Mouse (Mus musculus): ENCODE data around the gene Rngtt. TPM values are rescaled to one million over a fixed set of nuclear protein-coding genes. Genes with fewer than 3 reads are reported as not detected.

The Rngtt gene
- polyA plus RNA-seq, 1 experiment from 2014 or later = 22.6 TPM

GRCm38 (mm10) chr4:33491108-33491507, 181.0 kb downstream of the Rngtt start:
- no peaks in the 10 kb centered on the region for H3K4me1 ChIP-seq (ENCODE audit: control insufficient read depth, insufficient read depth, low read length)
- 0 out of 2 replicates have a peak, but pooled peaks cover 3% of the 10 kb centered on the region for H3K36me3 ChIP-seq (ENCODE audit: control insufficient read depth, insufficient read depth, low read length)
- no peak overlapping the region for H3K9ac ChIP-seq (ENCODE audit: low read length)
- no peak overlapping the region for H3K27ac ChIP-seq (ENCODE audit: low read length)
- no peaks in the 10 kb centered on the region for H3K27me3 ChIP-seq (ENCODE audit: control insufficient read depth, insufficient read depth, low read length)
- WGBS = 73% methylated on average over 1 of the region's 1 CpGs
- no peak for ATAC-seq (ENCODE audit: insufficient read depth, low FRiP score)
- no peak overlapping the region for H3K4me2 ChIP-seq (ENCODE audit: low read depth, low read length)
- no peak overlapping the region for H3K4me3 ChIP-seq (replicated peaks; ENCODE audit: low read length)
- 0 out of 2 replicates have a peak, but pooled peaks cover 3% of the 10 kb centered on the region for H3K9me3 ChIP-seq (replicated peaks; ENCODE audit: control insufficient read depth, low read length)

DNA sequence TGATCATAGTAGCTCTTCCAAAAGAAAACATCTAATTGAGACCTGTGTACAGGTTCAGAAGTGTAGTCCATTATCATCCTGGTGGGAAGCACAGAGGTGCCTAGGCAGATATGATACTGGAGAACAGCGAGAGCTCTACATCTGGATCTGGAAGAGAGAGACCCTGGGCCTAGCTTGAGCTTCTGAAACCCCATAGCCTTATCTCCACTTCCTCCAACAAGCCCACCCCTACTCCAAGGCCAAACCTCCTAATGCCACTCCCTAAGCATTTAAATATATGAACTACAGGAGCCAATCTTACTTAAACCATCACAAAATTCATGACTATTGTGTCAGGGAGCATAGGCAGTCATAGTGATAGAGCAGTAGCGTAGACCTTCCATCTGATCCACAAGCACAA, 184.3 kb downstream of the Rngtt start:
- whole genome bisulfite sequencing = 97% methylated on average over 2 of the region's 2 CpGs
- ATAC-seq (ENCODE audit: insufficient read depth, low FRiP score) = no peak
- no peaks in the 10 kb centered on the region for H3K27me3 ChIP-seq (ENCODE audit: control insufficient read depth, insufficient read depth, low read length)
- no peak overlapping the region for H3K9ac ChIP-seq (ENCODE audit: low read length)
- H3K4me3 ChIP-seq (replicated peaks; ENCODE audit: low read length) = no peak overlapping the region
- H3K36me3 ChIP-seq (ENCODE audit: control insufficient read depth, insufficient read depth, low read length) = 0 out of 2 replicates have a peak, but pooled peaks cover 3% of the 10 kb centered on the region
- no peak overlapping the region for H3K4me2 ChIP-seq (ENCODE audit: low read depth, low read length)
- H3K27ac ChIP-seq (ENCODE audit: low read length) = no peak overlapping the region
- 0 out of 2 replicates have a peak, but pooled peaks cover 3% of the 10 kb centered on the region for H3K9me3 ChIP-seq (replicated peaks; ENCODE audit: control insufficient read depth, low read length)
- H3K4me1 ChIP-seq (ENCODE audit: control insufficient read depth, insufficient read depth, low read length) = no peaks in the 10 kb centered on the region

- Histone ChIP-seq H3K36me3 (ENCODE audit: control insufficient read depth, insufficient read depth, low read length) (0 out of 2 replicates have a peak, but pooled peaks cover 3% of the 10 kb centered on the region), H3K27ac (ENCODE audit: low read length) (no peak overlapping the region), H3K4me3 (replicated peaks; ENCODE audit: low read length) (no peak overlapping the region), H3K9ac (ENCODE audit: low read length) (no peak overlapping the region), H3K27me3 (ENCODE audit: control insufficient read depth, insufficient read depth, low read length) (no peaks in the 10 kb centered on the region), H3K4me2 (ENCODE audit: low read depth, low read length) (no peak overlapping the region), H3K9me3 (replicated peaks; ENCODE audit: control insufficient read depth, low read length) (0 out of 2 replicates have a peak, but pooled peaks cover 3% of the 10 kb centered on the region), H3K4me1 (ENCODE audit: control insufficient read depth, insufficient read depth, low read length) (no peaks in the 10 kb centered on the region)
- WGBS = 39% methylated on average over 2 of the region's 2 CpGs
- no peak for ATAC-seq (ENCODE audit: insufficient read depth, low FRiP score)
These were observed 186.9 kb downstream of the Rngtt start for GRCm38 (mm10) chr4:33496985-33497384.

GRCm38 (mm10) chr4:33497657-33498056, 187.5 kb downstream of the Rngtt start:
- Histone ChIP-seq H3K4me1 (ENCODE audit: control insufficient read depth, insufficient read depth, low read length) (no peaks in the 10 kb centered on the region), H3K9me3 (replicated peaks; ENCODE audit: control insufficient read depth, low read length) (0 out of 2 replicates have a peak, but pooled peaks cover 3% of the 10 kb centered on the region), H3K27ac (ENCODE audit: low read length) (no peak overlapping the region), H3K36me3 (ENCODE audit: control insufficient read depth, insufficient read depth, low read length) (0 out of 2 replicates have a peak, but pooled peaks cover 3% of the 10 kb centered on the region), H3K27me3 (ENCODE audit: control insufficient read depth, insufficient read depth, low read length) (no peaks in the 10 kb centered on the region), H3K4me2 (ENCODE audit: low read depth, low read length) (no peak overlapping the region), H3K4me3 (replicated peaks; ENCODE audit: low read length) (no peak overlapping the region), H3K9ac (ENCODE audit: low read length) (no peak overlapping the region)
- no peak for ATAC-seq (ENCODE audit: insufficient read depth, low FRiP score)

GRCm38 (mm10) chr4:33498160-33498874, 188.2 kb downstream of the Rngtt start:
- Histone ChIP-seq H3K9me3 (replicated peaks; ENCODE audit: control insufficient read depth, low read length) (0 out of 2 replicates have a peak, but pooled peaks cover 3% of the 10 kb centered on the region), H3K27ac (ENCODE audit: low read length) (no peak overlapping the region), H3K4me3 (replicated peaks; ENCODE audit: low read length) (no peak overlapping the region), H3K36me3 (ENCODE audit: control insufficient read depth, insufficient read depth, low read length) (0 out of 2 replicates have a peak, but pooled peaks cover 6% of the 10 kb centered on the region), H3K4me2 (ENCODE audit: low read depth, low read length) (no peak overlapping the region), H3K4me1 (ENCODE audit: control insufficient read depth, insufficient read depth, low read length) (no peaks in the 10 kb centered on the region), H3K27me3 (ENCODE audit: control insufficient read depth, insufficient read depth, low read length) (no peaks in the 10 kb centered on the region), H3K9ac (ENCODE audit: low read length) (no peak overlapping the region)
- WGBS = 77% methylated on average over 4 of the region's 4 CpGs
- no peak for ATAC-seq (ENCODE audit: insufficient read depth, low FRiP score)

GRCm38 (mm10) chr4:33506638-33507037, 196.5 kb downstream of the Rngtt start:
- H3K4me2 ChIP-seq (ENCODE audit: low read depth, low read length) = no peak overlapping the region
- no peaks in the 10 kb centered on the region for H3K27me3 ChIP-seq (ENCODE audit: control insufficient read depth, insufficient read depth, low read length)
- H3K36me3 ChIP-seq (ENCODE audit: control insufficient read depth, insufficient read depth, low read length) = 0 out of 2 replicates have a peak, but pooled peaks cover 4% of the 10 kb centered on the region
- H3K9me3 ChIP-seq (replicated peaks; ENCODE audit: control insufficient read depth, low read length) = no peaks in the 10 kb centered on the region
- H3K4me3 ChIP-seq (replicated peaks; ENCODE audit: low read length) = no peak overlapping the region
- no peak overlapping the region for H3K9ac ChIP-seq (ENCODE audit: low read length)
- H3K27ac ChIP-seq (ENCODE audit: low read length) = no peak overlapping the region
- no peaks in the 10 kb centered on the region for H3K4me1 ChIP-seq (ENCODE audit: control insufficient read depth, insufficient read depth, low read length)
- ATAC-seq (ENCODE audit: insufficient read depth, low FRiP score) = no peak

GRCm38 (mm10) chr4:33510544-33510943, 200.4 kb downstream of the Rngtt start:
- ATAC-seq (ENCODE audit: insufficient read depth, low FRiP score) = no peak
- H3K4me3 ChIP-seq (replicated peaks; ENCODE audit: low read length) = no peak overlapping the region
- WGBS = 67% methylated on average over 10 of the region's 10 CpGs

DNA sequence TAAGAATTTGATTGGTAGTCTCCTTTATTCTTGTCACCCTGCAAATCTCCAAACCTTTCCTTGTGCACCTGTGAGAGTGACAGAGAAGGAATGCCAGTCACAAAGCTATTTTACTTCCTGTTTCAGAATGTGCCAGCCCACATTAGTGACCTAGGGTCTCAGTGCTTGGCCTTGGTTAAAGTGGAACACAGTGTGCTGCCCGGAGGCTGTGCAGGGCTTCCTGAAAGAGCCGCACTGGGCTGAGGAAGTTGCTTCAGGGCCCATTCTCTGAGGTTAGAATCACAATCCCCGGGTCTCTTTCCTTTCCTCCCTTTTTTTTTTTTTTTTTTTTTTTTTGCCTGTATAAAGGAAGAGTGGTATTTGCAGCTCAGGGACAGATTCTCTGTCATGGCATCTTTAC, 203.3 kb downstream of the Rngtt start:
- Histone ChIP-seq H3K4me1 (ENCODE audit: control insufficient read depth, insufficient read depth, low read length) (no peaks in the 10 kb centered on the region), H3K27ac (ENCODE audit: low read length) (no peak overlapping the region), H3K9me3 (replicated peaks; ENCODE audit: control insufficient read depth, low read length) (0 out of 2 replicates have a peak, but pooled peaks cover 4% of the 10 kb centered on the region), H3K4me2 (ENCODE audit: low read depth, low read length) (no peak overlapping the region), H3K36me3 (ENCODE audit: control insufficient read depth, insufficient read depth, low read length) (no peaks in the 10 kb centered on the region), H3K27me3 (ENCODE audit: control insufficient read depth, insufficient read depth, low read length) (no peaks in the 10 kb centered on the region), H3K4me3 (replicated peaks; ENCODE audit: low read length) (no peak overlapping the region), H3K9ac (ENCODE audit: low read length) (no peak overlapping the region)
- no peak for ATAC-seq (ENCODE audit: insufficient read depth, low FRiP score)
- WGBS = 64% methylated on average over 3 of the region's 3 CpGs

More at GRCm38 (mm10) chr4:33510544-33510943, 200.4 kb downstream of the Rngtt start:
- no peaks in the 10 kb centered on the region for H3K4me1 ChIP-seq (ENCODE audit: control insufficient read depth, insufficient read depth, low read length)
- H3K9me3 ChIP-seq (replicated peaks; ENCODE audit: control insufficient read depth, low read length) = no peaks in the 10 kb centered on the region
- no peak overlapping the region for H3K4me2 ChIP-seq (ENCODE audit: low read depth, low read length)
- no peaks in the 10 kb centered on the region for H3K27me3 ChIP-seq (ENCODE audit: control insufficient read depth, insufficient read depth, low read length)
- H3K27ac ChIP-seq (ENCODE audit: low read length) = no peak overlapping the region
- no peaks in the 10 kb centered on the region for H3K36me3 ChIP-seq (ENCODE audit: control insufficient read depth, insufficient read depth, low read length)
- H3K9ac ChIP-seq (ENCODE audit: low read length) = no peak overlapping the region

DNA sequence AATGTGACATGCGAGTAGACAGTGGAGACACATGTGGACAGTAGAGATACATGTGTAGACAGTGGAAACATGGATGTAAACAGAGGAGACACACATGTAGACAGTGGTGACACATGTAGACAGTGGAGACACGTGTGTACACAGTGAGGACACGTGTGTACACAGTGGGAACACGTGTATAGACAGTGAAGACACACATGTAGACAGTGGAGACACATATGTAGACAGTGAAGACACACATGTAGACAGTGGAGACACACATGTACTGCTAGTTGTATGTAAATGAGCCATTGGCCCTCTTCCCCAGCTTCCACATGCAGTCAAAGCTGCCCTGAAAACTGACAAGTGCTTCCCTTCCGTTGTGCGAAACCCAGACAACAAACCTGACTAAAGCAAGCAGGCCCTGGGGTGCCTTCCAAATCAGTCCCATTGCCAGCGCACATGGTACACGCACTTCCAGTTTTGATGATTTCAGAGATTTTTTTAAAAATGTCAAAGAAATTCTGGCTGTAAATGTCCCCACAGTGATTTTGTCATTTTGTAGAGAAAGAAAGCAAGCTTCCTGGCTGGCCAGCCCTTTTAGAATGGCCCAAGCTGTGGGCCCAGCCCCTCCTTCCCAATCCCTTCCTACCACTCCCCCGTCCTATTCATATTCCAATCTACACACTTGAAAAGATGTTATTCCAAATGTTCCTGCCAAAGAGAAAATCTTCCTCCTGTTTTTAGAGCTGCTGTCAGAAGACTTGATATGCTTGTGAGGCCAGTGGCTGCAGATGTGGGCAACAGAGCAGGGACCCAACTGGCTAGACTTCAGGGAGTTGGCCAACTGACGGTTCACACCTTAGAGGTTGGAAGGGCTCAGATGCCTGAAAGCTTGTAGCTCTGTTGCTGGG, 204.2 kb downstream of the Rngtt start:
- Histone ChIP-seq H3K4me1 (ENCODE audit: control insufficient read depth, insufficient read depth, low read length) (no peaks in the 10 kb centered on the region), H3K9me3 (replicated peaks; ENCODE audit: control insufficient read depth, low read length) (0 out of 2 replicates have a peak, but pooled peaks cover 4% of the 10 kb centered on the region), H3K27me3 (ENCODE audit: control insufficient read depth, insufficient read depth, low read length) (no peaks in the 10 kb centered on the region), H3K36me3 (ENCODE audit: control insufficient read depth, insufficient read depth, low read length) (no peaks in the 10 kb centered on the region), H3K4me2 (ENCODE audit: low read depth, low read length) (no peak overlapping the region), H3K27ac (ENCODE audit: low read length) (no peak overlapping the region), H3K9ac (ENCODE audit: low read length) (no peak overlapping the region), H3K4me3 (replicated peaks; ENCODE audit: low read length) (no peak overlapping the region)
- no peak for ATAC-seq (ENCODE audit: insufficient read depth, low FRiP score)
- 86% methylated on average over 10 of the region's 10 CpGs for WGBS

All from stomach, embryonic 16.5 days (tissue).